Mouse (Mus musculus) liver, postnatal 0 days (tissue): ENCODE measurements around the gene 4930579G24Rik.

Experiments
- CTCF ChIP-seq: sonication (generic); IDR thresholded peaks from 2 replicates; pipeline ENCODE4 v1.5.1; 2016; ENCODE audit warnings: antibody characterized with exemption, low read depth
- EP300 ChIP-seq: IDR thresholded peaks from 2 replicates; pipeline ENCODE4 v1.6.1; 2016; ENCODE audit warnings: antibody characterized with exemption, low read depth, mild to moderate bottlenecking

- TF ChIP-seq CTCF: 0 out of 2 replicates have a peak, but pooled peaks have one; percentile 20
- 0 out of 2 replicates have a peak, but pooled peaks have one; percentile 30 for TF ChIP-seq EP300
Measured at GRCm38 (mm10) chr3:79590863-79591792, 37.8 kb upstream of the 4930579G24Rik start, which contains the start of gene Ppid.
